Mouse (Mus musculus) cerebellum, adult 18-20 months (tissue): ENCODE measurements around the gene Olfr645.

Experiments used
- DNase-seq, 2 experiments: peaks; one replicate each; pipeline ENCODE4 v3.0.0; 2021

The Olfr645 gene

DNA sequence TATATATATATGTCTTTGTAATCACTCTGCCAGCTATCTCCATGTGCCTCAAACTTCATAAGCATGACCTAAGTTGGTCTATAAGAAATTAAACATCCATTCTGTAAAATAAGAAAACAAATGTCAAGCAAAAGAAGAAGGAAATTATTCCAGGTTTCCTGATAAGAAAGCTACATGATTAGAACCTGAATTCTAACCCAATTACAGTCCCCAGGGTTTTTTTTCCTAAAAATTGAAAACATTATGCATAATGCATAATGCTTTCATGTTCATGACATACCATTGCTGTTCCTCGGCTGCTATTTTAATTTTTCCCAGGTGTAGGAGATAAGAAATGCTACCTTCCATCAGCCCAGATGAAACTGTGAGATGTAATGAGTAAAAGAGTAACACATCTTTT, at the start of gene Olfr645:
Olfr645 (minus strand) TSS at position 101 of the 400 bp plus-strand sequence.
- no peak for DNase-seq

GRCm38 (mm10) chr7:104129726-104130125, 44.5 kb upstream of the Olfr645 start, which contains the start of gene Ubqln5:
Ubqln5 (minus strand) TSS chr7:104129826.
- no peak for DNase-seq

DNA sequence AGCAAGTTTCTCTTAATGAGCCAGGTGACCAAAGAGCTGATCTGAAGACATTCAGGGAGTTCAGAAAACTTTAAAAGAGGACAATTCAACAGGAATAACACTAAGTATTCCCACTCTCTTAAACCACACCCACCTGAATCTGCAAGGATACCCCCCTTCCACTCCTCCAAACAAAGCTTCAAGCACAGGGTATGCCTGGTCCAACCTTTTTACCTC, 19.4 kb upstream of the Olfr645 start, which contains the start of gene Olfr646:
Olfr646 (plus strand) TSS at position 117 of the 216 bp plus-strand sequence.
- DNase-seq = no peak

DNA sequence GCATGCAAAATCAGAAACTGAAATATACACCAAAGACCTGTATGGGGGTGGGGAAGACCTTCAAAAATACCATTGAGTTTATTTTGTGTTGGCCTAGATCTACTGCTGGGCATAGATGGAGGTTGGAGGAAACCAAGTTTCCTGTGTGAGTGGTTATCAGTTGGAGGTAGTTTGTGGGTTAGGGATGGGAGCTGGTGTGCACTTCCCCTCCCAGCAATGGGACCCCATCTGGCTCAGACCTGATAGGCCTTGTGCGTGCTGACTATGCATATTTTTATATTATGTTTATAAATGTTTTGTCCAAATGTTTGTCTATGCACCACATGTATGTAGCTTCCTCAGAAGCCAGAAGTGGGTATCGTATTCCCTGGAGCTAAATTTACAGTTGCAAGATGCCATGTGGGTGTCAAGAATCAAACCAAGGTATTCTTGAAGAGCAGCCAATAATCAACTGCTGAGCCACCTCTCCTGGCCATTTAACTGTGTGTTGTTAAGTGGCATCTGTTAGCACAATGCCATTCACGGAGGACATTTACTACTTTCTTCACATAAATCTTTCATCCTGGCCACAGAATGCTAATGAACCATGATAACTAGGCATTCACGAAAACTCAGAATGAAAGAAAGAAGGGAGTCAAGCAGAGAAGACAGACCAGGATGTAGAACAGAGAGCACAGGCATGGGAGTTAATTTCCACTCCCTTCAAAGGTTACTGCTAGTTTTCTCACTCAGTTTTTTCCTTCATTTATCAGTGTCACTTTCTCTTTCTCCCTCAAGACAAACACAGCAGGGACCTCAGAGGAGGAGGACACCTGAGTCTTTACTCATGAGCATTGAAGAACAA, 18.9 kb upstream of the Olfr645 start:
- no peak for DNase-seq

DNA sequence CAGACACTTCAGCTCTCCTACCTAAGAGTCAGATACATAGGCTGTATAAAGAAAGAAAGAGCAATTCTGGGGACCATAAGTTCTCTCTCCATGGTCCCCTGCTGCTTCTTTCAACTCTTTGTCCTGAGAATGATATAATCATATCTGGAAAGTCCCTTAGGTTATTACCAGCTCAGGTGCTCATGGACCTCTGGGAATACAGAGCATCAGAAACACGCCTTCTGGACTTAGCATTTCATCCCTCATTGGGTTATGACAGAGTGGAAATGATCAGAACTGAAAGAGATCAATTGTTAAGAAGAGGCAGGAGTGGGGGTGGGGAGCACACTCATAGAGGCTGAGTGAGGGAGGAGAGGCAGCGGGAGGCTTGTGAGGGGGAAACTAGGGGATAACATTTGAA, 13.5 kb downstream of the Olfr645 start, which contains the start of gene Olfr644:
Olfr644 (minus strand) TSS at position 101 of the 400 bp plus-strand sequence.
- no peak for DNase-seq

- DNase-seq = no peak
Observed at GRCm38 (mm10) chr7:104061345-104061744, 23.9 kb downstream of the Olfr645 start, which contains the start of gene 4930516K23Rik. 4930516K23Rik (minus strand) TSS chr7:104061445.

DNA sequence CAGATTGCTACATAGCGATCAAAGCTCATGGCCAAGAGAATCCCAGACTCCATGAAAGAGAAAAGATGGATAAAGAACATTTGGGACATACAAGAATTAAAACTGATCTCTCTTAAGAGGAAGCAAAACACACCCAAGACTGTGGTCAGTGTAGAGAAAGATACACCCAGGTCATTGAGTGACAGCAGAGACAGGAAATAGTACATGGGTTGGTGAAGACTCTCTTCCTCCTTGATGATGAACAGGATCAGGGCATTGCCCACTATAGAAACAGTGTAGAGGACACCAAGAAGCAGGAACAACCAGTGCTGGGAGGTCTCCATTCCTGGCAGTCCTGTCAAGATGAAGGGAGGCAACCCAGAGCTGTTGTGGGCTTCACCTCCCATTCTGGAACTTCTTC, 26.1 kb downstream of the Olfr645 start:
- no peak for DNase-seq

DNA sequence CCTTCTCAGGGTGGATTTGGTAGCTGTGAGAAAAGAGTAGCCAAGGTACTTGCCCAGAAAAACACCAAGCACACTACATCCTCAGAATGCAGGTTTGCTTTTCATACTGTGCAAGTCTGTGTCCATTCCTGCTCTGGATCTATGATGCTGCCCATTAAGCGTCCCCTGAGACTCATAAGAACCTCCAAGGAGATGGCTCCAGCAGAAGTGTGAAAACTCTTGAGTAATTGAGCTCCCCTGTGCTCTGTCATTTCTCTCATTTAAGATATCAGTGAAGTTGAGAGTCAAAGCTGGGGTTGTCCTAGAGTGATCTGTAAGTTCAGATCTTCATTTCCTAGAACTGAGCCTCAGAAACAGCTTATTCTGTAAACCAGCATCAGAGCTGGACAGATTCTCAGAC, 32.7 kb downstream of the Olfr645 start, which contains the start of gene Olfr642:
Olfr642 (minus strand) TSS at position 101 of the 400 bp plus-strand sequence.
- DNase-seq = no peak

DNA sequence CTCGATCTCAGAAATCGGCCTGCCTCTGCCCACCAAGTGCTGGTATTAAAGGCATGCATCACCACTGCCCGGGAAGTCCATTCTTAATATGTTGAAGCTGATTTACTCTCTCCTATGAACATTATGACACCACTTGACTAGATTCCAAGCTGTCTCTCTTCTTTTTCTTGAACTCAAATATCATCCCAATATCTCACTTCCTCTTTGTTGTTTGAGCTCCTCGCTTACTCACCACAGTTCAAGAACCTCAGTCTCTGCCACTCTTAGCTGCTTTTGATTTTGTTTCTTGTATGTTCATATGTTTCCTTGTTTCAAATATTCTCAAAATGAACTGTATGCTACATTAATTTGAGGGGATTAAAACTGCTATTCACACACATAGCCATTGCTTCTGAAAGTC, 34.5 kb downstream of the Olfr645 start:
- DNase-seq = no peak

GRCm38 (mm10) chr7:104035145-104035544, 50.1 kb downstream of the Olfr645 start, which contains the start of gene Olfr641:
Olfr641 (plus strand) TSS chr7:104035445.
- no peak for DNase-seq
